Mouse (Mus musculus) forebrain, embryonic 14.5 days (tissue): ENCODE results near the gene Stim2. TPM values are rescaled to one million over a fixed set of nuclear protein-coding genes. Genes with fewer than 3 reads are reported as not detected.

ENCODE experiments used
- ATAC-seq: fragments of 200-750 bp; cut with Nextera tagmentation; 2 replicates; pipeline ENCODE4 v1.8.0; 2017; ENCODE audit warnings: mild to moderate bottlenecking, moderate library complexity
- DNase-seq: peaks from one replicate; pipeline ENCODE4 v3.0.0-alpha.2; 2015; ENCODE audit warnings: low spot score
- H3K27ac ChIP-seq: fragments of 300-500 bp; sonication (generic); 2 replicates; pipeline ENCODE4 v1.5.1; 2014; ENCODE audit warnings: low read depth, mild to moderate bottlenecking, control low read depth, low read length, moderate library complexity
- H3K27me3 ChIP-seq: fragments of 300-500 bp; sonication (generic); replicated peaks from 2 replicates; pipeline ENCODE4 v1.6.1; 2014; ENCODE audit warnings: low read length, control low read depth, mixed read lengths; ENCODE audit not compliant: control insufficient read depth, insufficient read depth
- H3K36me3 ChIP-seq: fragments of 300-500 bp; sonication (generic); 2 replicates; pipeline ENCODE4 v1.6.1; 2014; ENCODE audit warnings: low read length, control low read depth; ENCODE audit not compliant: control insufficient read depth, insufficient read depth
- H3K4me1 ChIP-seq: fragments of 300-500 bp; sonication (generic); 2 replicates; pipeline ENCODE4 v1.6.1; 2014; ENCODE audit warnings: antibody characterized with exemption, low read length, control low read depth; ENCODE audit not compliant: control insufficient read depth, insufficient read depth
- H3K4me2 ChIP-seq: fragments of 300-500 bp; sonication (generic); 2 replicates; pipeline ENCODE4 v1.6.1; 2014; ENCODE audit warnings: mild to moderate bottlenecking, control low read depth, low read length
- H3K4me3 ChIP-seq: fragments of 300-500 bp; sonication (generic); 2 replicates; pipeline ENCODE4 v1.5.1; 2014; ENCODE audit warnings: low read depth, low read length, control low read depth
- H3K9ac ChIP-seq: fragments of 300-500 bp; sonication (generic); 2 replicates; pipeline ENCODE4 v1.6.1; 2014; ENCODE audit warnings: mild to moderate bottlenecking, low read length, control low read depth, moderate library complexity
- H3K9me3 ChIP-seq: fragments of 300-500 bp; sonication (generic); replicated peaks from 2 replicates; pipeline ENCODE4 v1.6.1; 2016; ENCODE audit warnings: low read length, control low read depth, mixed read lengths; ENCODE audit not compliant: control insufficient read depth
- whole genome bisulfite sequencing: fragments of 180-500 bp; shearing (Covaris S2); extraction: QIAGEN DNeasy Blood & Tissue Kit; methylation state at CpG from one replicate; pipeline ENCODE4 v1.1.7; 2014; 5-methylcytosine and 5-hydroxymethylcytosine counted together
- polyA plus RNA-seq: library from polyadenylated mRNA; unstranded; fragments of >200 nt; fragmentation: Nextera tagmentation; extraction: Ambion mirVana; gene quantifications from 2 replicates; pipeline ENCODE4 v1.2.1, GENCODE M21; 2014

Stim2 gene
- polyA plus RNA-seq, 1 experiment from 2014 or later: 21.0 TPM

DNA sequence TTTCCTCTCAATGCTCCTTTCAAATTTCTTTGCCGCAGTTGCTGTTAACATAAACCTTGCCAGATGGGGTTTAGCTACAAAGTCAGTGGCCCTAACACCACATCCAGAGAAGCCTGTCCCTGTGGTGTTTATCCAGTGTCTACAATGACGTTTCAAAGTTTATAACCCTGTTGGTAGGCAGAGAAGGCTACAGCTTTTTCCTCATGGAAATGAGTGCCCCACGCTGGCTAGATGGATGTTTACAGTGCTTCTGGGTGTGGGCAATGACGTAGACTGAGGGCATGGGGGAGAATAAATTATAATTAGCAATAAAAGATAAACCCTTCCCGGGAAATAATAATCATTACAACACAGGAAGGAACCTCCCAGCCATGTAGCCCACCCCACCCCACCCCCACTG is 37.1 kb upstream of the Stim2 start:
- no peak overlapping the region for H3K27ac ChIP-seq
- ATAC-seq: no peak
- no peak overlapping the region for H3K4me3 ChIP-seq
- peaks cover 3% of the 10 kb centered on the region; the same call in 1 of the 2 replicates for H3K4me1 ChIP-seq
- 76% methylated on average over 5 of the region's 5 CpGs for WGBS
- H3K4me2 ChIP-seq: no peak overlapping the region
- DNase-seq: no peak
- no peaks in the 10 kb centered on the region for H3K36me3 ChIP-seq
- H3K9me3 ChIP-seq: no peaks in the 10 kb centered on the region
- H3K9ac ChIP-seq: no peak overlapping the region
- H3K27me3 ChIP-seq: no peaks in the 10 kb centered on the region

DNA sequence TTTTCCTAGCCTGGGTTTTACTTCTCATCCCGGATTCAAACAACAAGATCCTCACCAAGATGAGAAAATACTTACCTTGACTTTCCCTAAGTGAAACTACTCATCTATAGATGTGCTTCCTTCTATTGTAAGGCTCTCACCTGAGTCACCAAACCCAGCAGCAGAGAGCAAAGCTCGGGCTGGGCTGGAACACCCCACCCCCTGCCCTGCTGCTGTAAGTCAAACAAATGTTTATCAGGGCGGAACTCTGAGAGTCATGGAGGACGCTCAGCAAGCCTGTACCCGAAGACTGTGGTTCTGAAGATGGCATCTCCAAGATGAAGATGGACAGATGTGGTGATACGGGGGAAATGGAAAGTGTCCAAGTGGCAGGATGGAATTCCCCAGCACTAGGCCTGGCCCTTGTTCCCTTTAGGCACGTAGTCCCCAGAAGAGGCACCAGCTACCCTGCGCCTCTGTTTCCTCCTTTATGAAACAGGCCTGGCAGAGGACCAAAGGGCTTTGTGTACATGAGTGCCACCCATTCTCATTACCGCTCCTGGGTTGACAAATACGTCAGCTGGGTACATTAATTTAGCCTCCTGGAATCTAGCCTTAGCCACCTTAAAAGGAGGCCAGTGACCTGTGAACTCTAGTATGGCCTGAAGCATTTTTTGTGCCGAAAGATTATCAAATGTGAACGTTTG is 36.3 kb upstream of the Stim2 start:
- peak; percentile 81 for ATAC-seq
- H3K27ac ChIP-seq: no peak overlapping the region
- H3K9me3 ChIP-seq: no peaks in the 10 kb centered on the region
- H3K27me3 ChIP-seq: no peaks in the 10 kb centered on the region
- no peaks in the 10 kb centered on the region for H3K36me3 ChIP-seq
- 44% methylated on average over 12 of the region's 12 CpGs for WGBS
- H3K4me2 ChIP-seq: no peak overlapping the region
- no peak overlapping the region for H3K9ac ChIP-seq
- DNase-seq: peak; percentile 69
- H3K4me1 ChIP-seq: peaks cover 3% of the 10 kb centered on the region; the same call in 1 of the 2 replicates
- H3K4me3 ChIP-seq: no peak overlapping the region

DNA sequence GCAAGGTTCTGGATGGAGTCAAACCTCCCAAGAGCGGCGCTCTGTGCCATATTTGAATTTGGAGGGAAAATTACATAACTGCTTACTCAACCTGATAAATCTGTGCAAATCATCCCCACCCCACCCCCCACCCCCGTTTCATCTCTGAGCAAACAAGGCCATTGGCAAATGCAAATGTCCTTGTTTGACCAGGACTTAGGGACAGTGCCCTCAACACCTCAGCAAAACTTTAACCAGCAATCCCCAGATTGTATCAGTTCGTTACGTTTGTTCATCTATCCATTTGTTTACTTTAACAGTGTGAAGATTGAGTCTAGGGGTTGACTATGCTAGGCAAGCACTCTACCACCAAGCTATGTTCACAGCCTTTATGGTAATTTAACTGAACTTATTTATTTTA is 32.6 kb upstream of the Stim2 start:
- H3K4me2 ChIP-seq: no peak overlapping the region
- no peak overlapping the region for H3K27ac ChIP-seq
- no peaks in the 10 kb centered on the region for H3K36me3 ChIP-seq
- ATAC-seq (no peak), DNase-seq (no peak)
- H3K4me1 ChIP-seq: peaks cover 3% of the 10 kb centered on the region; the same call in 1 of the 2 replicates
- H3K9ac ChIP-seq: no peak overlapping the region
- 96% methylated on average over 5 of the region's 5 CpGs for WGBS
- no peak overlapping the region for H3K4me3 ChIP-seq
- H3K27me3 ChIP-seq: no peaks in the 10 kb centered on the region
- H3K9me3 ChIP-seq: no peaks in the 10 kb centered on the region

DNA sequence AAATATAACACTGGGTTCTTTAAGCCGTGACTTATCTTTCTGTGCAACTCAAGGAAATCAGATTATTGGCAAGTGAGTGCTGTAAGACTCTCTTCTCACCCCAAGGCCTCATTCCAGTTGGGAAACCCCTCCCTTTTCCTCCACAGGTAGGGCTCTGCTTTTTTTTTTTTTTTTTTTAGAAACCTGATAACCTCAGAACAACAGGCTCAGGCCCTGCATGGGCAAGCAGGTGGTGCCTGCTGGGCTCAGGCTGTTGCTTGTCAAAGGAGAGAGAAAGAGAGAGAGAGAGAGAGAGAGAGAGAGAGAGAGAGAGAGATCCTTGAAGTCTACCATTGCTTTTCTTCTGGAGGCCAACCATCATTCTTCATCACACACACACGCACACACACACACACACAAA is 30.7 kb upstream of the Stim2 start:
- H3K4me3 ChIP-seq: no peak overlapping the region
- H3K9ac ChIP-seq: no peak overlapping the region
- DNase-seq (no peak), ATAC-seq (no peak)
- no peaks in the 10 kb centered on the region for H3K36me3 ChIP-seq
- no peaks in the 10 kb centered on the region for H3K9me3 ChIP-seq
- H3K4me1 ChIP-seq: no peaks in the 10 kb centered on the region; the same call in 1 of the 2 replicates
- no peak overlapping the region for H3K4me2 ChIP-seq
- no peaks in the 10 kb centered on the region for H3K27me3 ChIP-seq
- H3K27ac ChIP-seq: no peak overlapping the region
- WGBS: 91% methylated on average over 2 of the region's 2 CpGs

DNA sequence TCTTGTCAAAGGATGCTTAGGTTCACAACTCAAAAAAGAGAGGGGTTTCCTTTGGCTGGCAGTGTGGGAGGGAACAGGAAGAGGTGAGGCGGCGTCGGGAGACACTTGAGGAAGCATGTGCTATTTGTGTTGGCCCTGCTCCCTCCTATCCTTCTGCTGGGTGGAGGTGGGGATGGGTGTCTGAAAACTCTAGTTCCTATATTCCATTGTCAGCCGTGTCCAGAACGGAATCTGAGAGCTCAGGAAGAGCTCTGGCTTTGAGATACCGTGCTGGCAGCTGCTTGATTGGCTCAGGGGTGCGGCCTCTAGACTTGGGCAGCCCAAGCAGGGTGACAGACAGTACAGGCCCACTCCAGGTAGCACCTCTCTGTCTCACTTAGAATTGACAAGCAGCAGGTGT is 28.1 kb upstream of the Stim2 start:
- Histone ChIP-seq H3K4me2 (no peak overlapping the region), H3K27me3 (no peaks in the 10 kb centered on the region), H3K4me1 (no peaks in the 10 kb centered on the region), H3K27ac (no peak overlapping the region), H3K36me3 (no peaks in the 10 kb centered on the region), H3K4me3 (no peak overlapping the region), H3K9ac (no peak overlapping the region), H3K9me3 (no peaks in the 10 kb centered on the region)
- 91% methylated on average over 7 of the region's 7 CpGs for WGBS
- ATAC-seq (no peak), DNase-seq (no peak)

DNA sequence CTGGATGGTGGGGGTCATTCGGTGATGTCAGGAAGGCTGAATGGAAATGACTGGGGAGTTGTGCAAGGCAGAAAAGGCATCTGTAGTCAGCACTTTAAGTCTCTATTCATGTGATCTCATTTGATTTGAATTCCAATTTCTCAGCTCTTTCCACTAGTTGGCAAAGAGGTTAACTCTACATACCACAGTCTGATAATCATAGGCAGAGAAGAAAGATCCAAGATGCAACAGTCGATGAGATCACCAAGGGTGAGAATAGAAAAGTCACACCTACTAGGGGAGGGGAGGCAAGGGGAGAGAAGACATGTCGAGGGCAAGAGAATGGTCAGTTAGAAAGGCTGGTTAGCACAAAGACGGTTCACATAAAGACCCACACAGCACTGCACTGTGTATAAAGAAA is 27.1 kb upstream of the Stim2 start:
- Histone ChIP-seq H3K4me2 (no peak overlapping the region), H3K9me3 (no peaks in the 10 kb centered on the region), H3K4me3 (no peak overlapping the region), H3K27me3 (no peaks in the 10 kb centered on the region), H3K4me1 (no peaks in the 10 kb centered on the region), H3K9ac (no peak overlapping the region), H3K36me3 (no peaks in the 10 kb centered on the region), H3K27ac (no peak overlapping the region)
- DNase-seq (no peak), ATAC-seq (no peak)
- WGBS: 80% methylated on average over 4 of the region's 4 CpGs

DNA sequence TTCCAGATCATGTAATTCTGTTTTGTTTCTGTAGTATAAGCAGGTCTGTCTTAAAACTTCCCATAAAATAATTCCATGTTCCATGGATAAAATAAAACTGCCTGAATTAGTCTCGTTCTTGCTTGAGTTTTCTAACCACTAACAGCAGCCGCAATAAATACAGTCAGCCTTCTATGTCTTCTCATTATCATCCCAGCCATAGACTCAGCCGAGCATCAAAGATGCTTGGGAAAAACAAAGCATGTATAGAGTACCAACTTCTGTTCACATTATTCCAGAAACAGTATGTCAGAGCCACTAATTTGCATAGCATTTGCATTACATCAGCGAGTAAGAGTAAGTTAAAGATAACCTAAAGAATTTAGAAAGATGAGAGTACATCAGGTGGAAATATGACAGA is 25.4 kb upstream of the Stim2 start:
- 23% methylated on average over 4 of the region's 4 CpGs for WGBS
- peak; percentile 50 for ATAC-seq
- DNase-seq: peak; percentile 49

GRCm38 (mm10) chr5:53976497-53976896 is 21.8 kb upstream of the Stim2 start:
- 96% methylated on average over 16 of the region's 16 CpGs for WGBS
- ATAC-seq (no peak), DNase-seq (no peak)

More for the DNA sequence above, 25.4 kb upstream of the Stim2 start:
- Histone ChIP-seq H3K27me3 (no peaks in the 10 kb centered on the region), H3K9ac (no peak overlapping the region), H3K9me3 (no peaks in the 10 kb centered on the region), H3K4me1 (no peaks in the 10 kb centered on the region), H3K4me2 (no peak overlapping the region), H3K4me3 (no peak overlapping the region), H3K27ac (no peak overlapping the region), H3K36me3 (no peaks in the 10 kb centered on the region)

GRCm38 (mm10) chr5:53977060-53977459 is 21.2 kb upstream of the Stim2 start:
- H3K27ac ChIP-seq: no peak overlapping the region
- no peak overlapping the region for H3K4me2 ChIP-seq
- no peak overlapping the region for H3K9ac ChIP-seq
- no peaks in the 10 kb centered on the region for H3K9me3 ChIP-seq
- 81% methylated on average over 8 of the region's 8 CpGs for WGBS
- H3K27me3 ChIP-seq: no peaks in the 10 kb centered on the region
- DNase-seq: no peak
- no peak for ATAC-seq
- H3K4me1 ChIP-seq: no peaks in the 10 kb centered on the region
- no peak overlapping the region for H3K4me3 ChIP-seq
- H3K36me3 ChIP-seq: no peaks in the 10 kb centered on the region

More at GRCm38 (mm10) chr5:53976497-53976896, 21.8 kb upstream of the Stim2 start:
- Histone ChIP-seq H3K4me2 (no peak overlapping the region), H3K4me3 (no peak overlapping the region), H3K9me3 (no peaks in the 10 kb centered on the region), H3K27ac (no peak overlapping the region), H3K4me1 (no peaks in the 10 kb centered on the region), H3K36me3 (no peaks in the 10 kb centered on the region), H3K9ac (no peak overlapping the region), H3K27me3 (no peaks in the 10 kb centered on the region)
